Mouse (Mus musculus) stomach, embryonic 14.5 days (tissue): ENCODE measurements at regions not wholly inside any gene's neighbourhood (a gene's known extent, or its start where the extent isn't known, plus 50 kb on each side); places are given as distances from the start of the nearest gene placed in this dataset.

Experiments
- ATAC-seq: fragments of 200-750 bp; cut with Nextera tagmentation; 2 replicates; pipeline ENCODE4 v1.8.0; 2017; ENCODE audit warnings: low read depth, moderate TSS enrichment; ENCODE audit not compliant: insufficient number of reproducible peaks, insufficient read depth, low FRiP score
- H3K27ac ChIP-seq: fragments of 300-500 bp; sonication (generic); 2 replicates; pipeline ENCODE4 v1.5.1; 2014; ENCODE audit warnings: mild to moderate bottlenecking, low read length, moderate library complexity, mixed read lengths
- H3K27me3 ChIP-seq: fragments of 300-500 bp; sonication (generic); 2 replicates; pipeline ENCODE4 v1.6.1; 2014; ENCODE audit warnings: low read length, control low read depth, mixed read lengths; ENCODE audit not compliant: control insufficient read depth, insufficient read depth
- H3K36me3 ChIP-seq: fragments of 300-500 bp; sonication (generic); 2 replicates; pipeline ENCODE4 v1.6.1; 2014; ENCODE audit warnings: mild to moderate bottlenecking, control low read depth, low read length, moderate library complexity, mixed read lengths; ENCODE audit not compliant: control insufficient read depth, insufficient read depth
- H3K4me1 ChIP-seq: fragments of 300-500 bp; sonication (generic); 2 replicates; pipeline ENCODE4 v1.6.1; 2014; ENCODE audit warnings: low read length, control low read depth, mixed read lengths; ENCODE audit not compliant: control insufficient read depth, insufficient read depth
- H3K4me2 ChIP-seq: fragments of 300-500 bp; sonication (generic); replicated peaks from 2 replicates; pipeline ENCODE4 v1.6.1; 2014; ENCODE audit warnings: low read depth, low read length, control low read depth
- H3K4me3 ChIP-seq: fragments of 300-500 bp; sonication (generic); 2 replicates; pipeline ENCODE4 v1.5.1; 2014; ENCODE audit warnings: low read depth, low read length, control low read depth
- H3K9ac ChIP-seq: fragments of 300-500 bp; sonication (generic); replicated peaks from 2 replicates; pipeline ENCODE4 v1.6.1; 2014; ENCODE audit warnings: low read depth, mild to moderate bottlenecking, control low read depth, low read length, moderate library complexity, mixed read lengths
- H3K9me3 ChIP-seq: fragments of 300-500 bp; sonication (generic); 2 replicates; pipeline ENCODE4 v1.6.1; 2016; ENCODE audit warnings: low read depth, low read length, control low read depth; ENCODE audit not compliant: control insufficient read depth
- WGBS: fragments of 180-500 bp; shearing (Covaris S2); extraction: QIAGEN DNeasy Blood & Tissue Kit; methylation state at CpG from one replicate; pipeline ENCODE4 v1.1.7; 2014; 5-methylcytosine and 5-hydroxymethylcytosine counted together

- Histone ChIP-seq H3K9ac (no peak overlapping the region), H3K27me3 (no peaks in the 10 kb centered on the region), H3K4me1 (peaks cover 4% of the 10 kb centered on the region; the same call in 1 of the 2 replicates), H3K4me3 (no peak overlapping the region), H3K9me3 (no peaks in the 10 kb centered on the region), H3K4me2 (no peak overlapping the region), H3K36me3 (no peaks in the 10 kb centered on the region), H3K27ac (no peak overlapping the region)
- WGBS: 47% methylated on average over 7 of the region's 7 CpGs
- 0 out of 2 replicates have a peak, but pooled peaks have one; percentile 18 for ATAC-seq
Measured at GRCm38 (mm10) chr7:68976813-68977752, 228.0 kb upstream of the Arrdc4 start.

- WGBS: 54% methylated on average over 5 of the region's 5 CpGs
Measured at GRCm38 (mm10) chr7:68975956-68976355, 226.9 kb upstream of the Arrdc4 start.

GRCm38 (mm10) chr7:68975580-68975894, 226.5 kb upstream of the Arrdc4 start:
- H3K27ac ChIP-seq: no peak overlapping the region
- no peaks in the 10 kb centered on the region for H3K9me3 ChIP-seq
- ATAC-seq: no peak
- H3K9ac ChIP-seq: no peak overlapping the region
- no peaks in the 10 kb centered on the region for H3K36me3 ChIP-seq
- H3K4me1 ChIP-seq: peaks cover 4% of the 10 kb centered on the region; the same call in 1 of the 2 replicates
- no peak overlapping the region for H3K4me2 ChIP-seq
- no peak overlapping the region for H3K4me3 ChIP-seq
- 57% methylated on average over 2 of the region's 2 CpGs for WGBS
- no peaks in the 10 kb centered on the region for H3K27me3 ChIP-seq

More at GRCm38 (mm10) chr7:68975956-68976355, 226.9 kb upstream of the Arrdc4 start:
- no peak overlapping the region for H3K4me2 ChIP-seq
- peaks cover 4% of the 10 kb centered on the region; the same call in 1 of the 2 replicates for H3K4me1 ChIP-seq
- H3K27ac ChIP-seq: no peak overlapping the region
- ATAC-seq: no peak
- H3K36me3 ChIP-seq: no peaks in the 10 kb centered on the region
- H3K4me3 ChIP-seq: no peak overlapping the region
- no peaks in the 10 kb centered on the region for H3K9me3 ChIP-seq
- H3K27me3 ChIP-seq: no peaks in the 10 kb centered on the region
- no peak overlapping the region for H3K9ac ChIP-seq

DNA sequence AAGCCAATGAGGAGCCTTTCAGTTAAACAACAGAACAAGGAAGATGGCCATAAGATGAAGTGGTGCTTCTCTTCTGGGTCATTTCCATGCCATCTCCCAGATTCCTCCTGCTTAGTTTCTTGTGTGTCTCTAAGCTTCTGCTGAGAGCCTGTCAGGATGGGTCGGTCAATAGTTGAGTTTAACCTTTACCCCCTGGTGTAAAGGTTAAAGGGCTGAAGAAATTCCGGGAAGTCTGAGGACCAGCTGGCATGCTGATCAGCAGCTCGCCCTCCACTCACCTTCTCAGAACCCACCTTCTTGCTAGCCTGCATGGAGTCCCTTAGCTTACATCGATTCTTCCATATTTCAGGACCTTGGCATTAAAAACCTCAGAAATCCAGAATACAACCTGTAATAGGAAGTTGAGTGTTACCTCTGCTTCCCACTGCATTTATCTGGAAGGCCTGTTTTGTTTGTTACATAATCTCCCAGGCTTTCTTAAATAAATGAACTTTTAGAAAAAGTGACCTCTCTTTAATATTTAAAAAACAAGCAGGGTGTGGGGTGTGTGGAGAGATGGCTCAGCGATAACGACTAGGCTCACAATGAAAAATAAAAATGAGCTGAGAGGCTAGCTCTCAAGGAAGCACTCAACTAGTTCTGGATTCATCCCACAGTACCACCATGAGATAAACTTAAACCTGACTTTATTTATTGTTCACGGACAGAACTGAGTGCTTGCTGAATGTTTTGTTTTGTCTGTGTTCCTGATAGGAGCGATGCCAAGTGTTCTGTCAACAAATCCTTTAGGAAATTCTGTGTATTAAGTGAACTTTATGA, 225.9 kb upstream of the Arrdc4 start:
- H3K36me3 ChIP-seq: no peaks in the 10 kb centered on the region
- WGBS: 70% methylated on average over 8 of the region's 8 CpGs
- no peaks in the 10 kb centered on the region for H3K27me3 ChIP-seq
- H3K9ac ChIP-seq: no peak overlapping the region
- no peak overlapping the region for H3K4me2 ChIP-seq
- no peak for ATAC-seq
- peaks cover 4% of the 10 kb centered on the region; the same call in 1 of the 2 replicates for H3K4me1 ChIP-seq
- H3K9me3 ChIP-seq: no peaks in the 10 kb centered on the region
- no peak overlapping the region for H3K4me3 ChIP-seq
- no peak overlapping the region for H3K27ac ChIP-seq

GRCm38 (mm10) chr7:68945886-68946863, 197.1 kb upstream of the Arrdc4 start:
- Histone ChIP-seq H3K4me1 (no peaks in the 10 kb centered on the region), H3K27me3 (no peaks in the 10 kb centered on the region), H3K9me3 (no peaks in the 10 kb centered on the region), H3K9ac (no peak overlapping the region), H3K36me3 (no peaks in the 10 kb centered on the region), H3K4me3 (no peak overlapping the region), H3K27ac (no peak overlapping the region), H3K4me2 (no peak overlapping the region)
- 44% methylated on average over 6 of the region's 6 CpGs for WGBS
- ATAC-seq: no peak

GRCm38 (mm10) chr7:68930627-68931334, 181.7 kb upstream of the Arrdc4 start:
- no peaks in the 10 kb centered on the region for H3K36me3 ChIP-seq
- H3K9me3 ChIP-seq: no peaks in the 10 kb centered on the region
- no peak for ATAC-seq
- no peak overlapping the region for H3K9ac ChIP-seq
- H3K4me1 ChIP-seq: no peaks in the 10 kb centered on the region
- H3K27me3 ChIP-seq: no peaks in the 10 kb centered on the region
- no peak overlapping the region for H3K27ac ChIP-seq
- WGBS: 67% methylated on average over 14 of the region's 14 CpGs
- no peak overlapping the region for H3K4me3 ChIP-seq
- H3K4me2 ChIP-seq: no peak overlapping the region

- Histone ChIP-seq H3K36me3 (no peaks in the 10 kb centered on the region), H3K4me3 (no peak overlapping the region), H3K27me3 (no peaks in the 10 kb centered on the region), H3K9ac (no peak overlapping the region), H3K9me3 (no peaks in the 10 kb centered on the region), H3K27ac (no peak overlapping the region), H3K4me1 (no peaks in the 10 kb centered on the region), H3K4me2 (no peak overlapping the region)
- ATAC-seq: no peak
- WGBS: 61% methylated on average over 4 of the region's 4 CpGs
Measured at GRCm38 (mm10) chr7:68929669-68930068, 180.6 kb upstream of the Arrdc4 start.
